Mouse (Mus musculus): ENCODE measurements around the gene Osbpl9. TPM values are rescaled to one million over a fixed set of nuclear protein-coding genes. Genes with fewer than 3 reads are reported as not detected.

Gene Osbpl9
- polyA plus RNA-seq, 1 experiment: not detected

DNA sequence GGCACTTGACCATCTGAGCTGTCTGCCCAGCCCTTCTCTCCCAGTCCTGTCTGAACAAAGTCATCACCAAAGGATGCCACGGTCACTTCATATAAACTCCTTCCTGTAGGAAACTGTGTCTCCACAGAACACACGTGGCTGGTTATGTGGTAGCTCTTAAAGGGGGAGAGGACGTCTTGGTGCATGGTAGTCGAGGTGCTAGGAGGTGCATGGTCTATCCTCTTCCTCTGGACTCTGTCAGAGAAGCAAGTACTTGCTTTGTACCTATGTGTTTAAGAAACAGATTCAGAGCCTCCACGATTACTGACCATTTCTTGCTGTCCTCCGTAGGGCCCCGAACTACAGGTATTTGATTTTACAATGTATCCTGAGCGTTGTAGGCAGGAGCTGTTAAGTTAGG is 144.4 kb downstream of the Osbpl9 start:
- TF ChIP-seq CTCF (IDR thresholded peaks at IDR 0.05; ENCODE audit: insufficient read depth, low read depth, low read length): no peak
- TF ChIP-seq POLR2A (IDR thresholded peaks at IDR 0.05; ENCODE audit: insufficient read depth, low read depth, low read length): no peak
- Histone ChIP-seq H3K4me3 (ENCODE audit: insufficient read depth, low read depth, low read length) (no peak overlapping the region), H3K4me1 (ENCODE audit: control insufficient read depth, insufficient read depth, low read length) (no peaks in the 10 kb centered on the region), H3K27ac (ENCODE audit: insufficient read depth, low read depth, low read length) (no peak overlapping the region)
- 93% methylated on average over 8 of the region's 8 CpGs for WGBS

DNA sequence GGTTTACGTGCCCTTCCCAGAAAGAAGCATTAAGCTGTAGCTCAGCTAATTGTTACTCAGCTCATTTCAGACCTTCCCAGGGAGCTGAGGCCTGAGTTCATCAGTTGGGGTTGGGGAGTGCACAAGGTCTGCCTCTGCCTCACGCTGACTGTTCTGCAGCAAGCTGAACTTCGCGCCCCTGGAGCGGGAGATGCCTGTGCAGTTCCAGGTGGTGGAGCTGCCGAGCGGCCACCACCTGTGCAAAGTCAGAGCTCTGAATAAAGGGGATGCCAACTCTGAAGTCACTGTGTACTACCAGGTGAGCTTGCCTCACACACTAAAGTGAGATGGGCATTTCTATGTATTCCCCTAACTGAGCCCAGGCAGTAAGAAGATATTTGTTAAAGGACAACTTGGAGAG is 145.7 kb downstream of the Osbpl9 start:
- no peak for TF ChIP-seq CTCF (IDR thresholded peaks at IDR 0.05; ENCODE audit: insufficient read depth, low read depth, low read length)
- Histone ChIP-seq H3K4me1 (ENCODE audit: control insufficient read depth, insufficient read depth, low read length) (no peaks in the 10 kb centered on the region), H3K27ac (ENCODE audit: insufficient read depth, low read depth, low read length) (no peak overlapping the region), H3K4me3 (ENCODE audit: insufficient read depth, low read depth, low read length) (no peak overlapping the region)
- 69% methylated on average over 7 of the region's 7 CpGs for WGBS

DNA sequence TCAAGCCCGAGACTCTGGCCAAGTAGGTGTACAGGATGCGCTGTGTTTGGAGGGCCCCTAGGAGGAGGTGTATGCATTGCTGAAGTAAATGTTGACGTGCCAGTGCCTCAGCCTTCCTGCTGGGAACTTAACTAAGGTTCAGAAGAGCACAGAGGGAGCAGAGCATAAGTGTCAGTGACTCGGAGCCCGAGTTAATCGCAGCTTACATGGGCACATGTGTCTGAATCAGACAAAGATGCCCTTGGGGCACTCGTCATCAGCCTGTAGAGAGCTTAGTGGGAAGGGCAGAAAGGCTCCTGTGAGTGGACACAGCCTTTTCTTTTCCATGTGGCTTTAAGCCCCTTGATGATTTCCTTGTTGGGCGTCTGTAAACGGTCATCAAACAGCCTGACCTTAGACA is 148.1 kb downstream of the Osbpl9 start:
- Histone ChIP-seq H3K4me1 (ENCODE audit: control insufficient read depth, insufficient read depth, low read length) (peaks cover 6% of the 10 kb centered on the region; the same call in 1 of the 2 replicates), H3K27ac (ENCODE audit: insufficient read depth, low read depth, low read length) (no peak overlapping the region), H3K4me3 (ENCODE audit: insufficient read depth, low read depth, low read length) (no peak overlapping the region)
- 73% methylated on average over 9 of the region's 9 CpGs for WGBS
- TF ChIP-seq CTCF (IDR thresholded peaks at IDR 0.05; ENCODE audit: insufficient read depth, low read depth, low read length): no peak
- no peak for TF ChIP-seq POLR2A (IDR thresholded peaks at IDR 0.05; ENCODE audit: insufficient read depth, low read depth, low read length)

DNA sequence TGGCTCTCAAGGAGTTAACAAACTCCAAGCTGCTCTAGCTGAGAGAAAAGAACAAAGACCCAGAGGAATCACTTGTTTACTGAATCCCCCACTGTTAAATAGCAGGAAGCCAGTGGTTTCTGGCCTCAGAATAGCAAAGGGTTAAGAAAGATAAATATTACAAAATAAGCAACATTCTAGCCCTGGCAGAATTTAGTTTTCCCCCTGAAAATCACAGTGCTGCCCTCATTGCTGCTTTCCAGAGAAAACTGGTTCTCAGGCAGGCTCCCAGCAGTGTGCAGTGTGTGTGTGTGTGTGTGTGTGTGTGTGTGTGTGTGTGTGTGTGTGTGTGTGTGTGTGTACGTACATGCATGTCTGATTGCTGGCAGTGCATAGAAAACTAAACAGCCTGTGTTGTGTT is 149.8 kb downstream of the Osbpl9 start:
- Histone ChIP-seq H3K4me3 (ENCODE audit: insufficient read depth, low read depth, low read length) (no peak overlapping the region), H3K27ac (ENCODE audit: insufficient read depth, low read depth, low read length) (no peak overlapping the region), H3K4me1 (ENCODE audit: control insufficient read depth, insufficient read depth, low read length) (peaks cover 6% of the 10 kb centered on the region; the same call in 1 of the 2 replicates)
- 14% methylated on average over 1 of the region's 1 CpGs for WGBS
- no peak for TF ChIP-seq POLR2A (IDR thresholded peaks at IDR 0.05; ENCODE audit: insufficient read depth, low read depth, low read length)
- TF ChIP-seq CTCF (IDR thresholded peaks at IDR 0.05; ENCODE audit: insufficient read depth, low read depth, low read length): no peak

DNA sequence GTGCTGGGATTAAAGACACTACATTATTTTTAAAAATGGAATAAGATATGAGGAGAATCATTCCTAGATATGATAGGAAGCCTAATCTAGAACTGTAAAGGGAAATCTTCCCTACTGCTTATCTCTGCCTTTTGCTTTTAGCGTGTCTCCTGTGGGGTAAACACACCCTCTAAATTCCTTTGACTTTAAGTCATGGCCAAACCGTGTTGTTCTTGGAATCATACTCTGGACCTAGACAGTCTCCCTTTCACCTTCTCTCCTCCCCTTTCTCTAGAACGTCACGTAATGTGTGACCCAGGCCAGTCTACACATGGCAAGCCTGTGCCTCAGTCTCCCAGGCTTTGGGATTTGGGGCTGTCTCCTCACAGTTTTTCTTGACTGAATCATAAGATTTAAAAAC is 153.8 kb downstream of the Osbpl9 start:
- Histone ChIP-seq H3K4me3 (ENCODE audit: insufficient read depth, low read depth, low read length) (no peak overlapping the region), H3K27ac (ENCODE audit: insufficient read depth, low read depth, low read length) (no peak overlapping the region), H3K4me1 (ENCODE audit: control insufficient read depth, insufficient read depth, low read length) (peaks cover 6% of the 10 kb centered on the region; the same call in 1 of the 2 replicates)
- TF ChIP-seq CTCF (IDR thresholded peaks at IDR 0.05; ENCODE audit: insufficient read depth, low read depth, low read length): no peak
- no peak for TF ChIP-seq POLR2A (IDR thresholded peaks at IDR 0.05; ENCODE audit: insufficient read depth, low read depth, low read length)
- WGBS: 89% methylated on average over 4 of the region's 4 CpGs

DNA sequence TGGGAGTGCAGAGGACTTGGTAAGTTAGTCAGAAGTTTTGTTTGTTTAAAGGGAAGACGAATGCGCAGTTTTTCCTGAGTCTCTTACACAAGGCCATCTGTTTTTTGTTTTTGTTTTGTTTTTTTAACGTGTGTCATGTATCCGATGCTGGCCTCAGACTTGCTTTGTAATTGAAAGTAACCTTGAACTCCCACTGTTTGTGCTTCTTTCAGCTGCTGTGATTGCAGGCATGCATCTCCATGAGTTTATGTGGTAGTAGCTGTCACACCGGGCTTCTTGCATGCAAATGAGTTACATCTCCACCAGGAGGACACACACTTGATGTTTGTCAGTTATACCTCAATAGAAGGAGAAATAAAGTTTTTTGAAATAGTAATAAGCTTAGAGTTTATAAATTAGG is 158.3 kb downstream of the Osbpl9 start:
- TF ChIP-seq CTCF (IDR thresholded peaks at IDR 0.05; ENCODE audit: insufficient read depth, low read depth, low read length) (no peak), POLR2A (IDR thresholded peaks at IDR 0.05; ENCODE audit: insufficient read depth, low read depth, low read length) (no peak)
- 65% methylated on average over 5 of the region's 5 CpGs for WGBS

DNA sequence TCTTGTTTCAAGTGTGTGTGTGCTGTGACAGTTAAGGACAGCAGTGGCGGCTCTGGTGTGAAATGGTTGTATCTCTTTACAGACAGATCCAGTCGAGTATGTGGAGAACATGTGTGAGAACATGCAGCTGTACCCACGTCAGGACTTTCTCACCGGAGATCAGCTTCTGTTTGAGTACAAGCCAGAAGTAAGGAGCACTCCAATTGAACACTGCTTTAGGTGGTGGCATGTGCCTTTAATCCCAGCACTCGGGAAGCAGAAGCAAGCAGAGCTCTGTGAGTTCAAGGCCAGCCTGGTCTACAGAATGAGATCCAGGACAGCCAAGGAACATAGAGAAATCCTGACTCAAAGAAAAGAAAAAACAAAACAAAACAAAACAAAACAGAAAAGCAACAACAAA is 158.8 kb downstream of the Osbpl9 start:
- WGBS: 80% methylated on average over 5 of the region's 5 CpGs
- H3K4me3 ChIP-seq (ENCODE audit: insufficient read depth, low read depth, low read length): no peak overlapping the region
- no peak overlapping the region for H3K27ac ChIP-seq (ENCODE audit: insufficient read depth, low read depth, low read length)
- no peaks in the 10 kb centered on the region for H3K4me1 ChIP-seq (ENCODE audit: control insufficient read depth, insufficient read depth, low read length)
- TF ChIP-seq POLR2A (IDR thresholded peaks at IDR 0.05; ENCODE audit: insufficient read depth, low read depth, low read length): no peak
- no peak for TF ChIP-seq CTCF (IDR thresholded peaks at IDR 0.05; ENCODE audit: insufficient read depth, low read depth, low read length)

More for the DNA sequence above, 158.3 kb downstream of the Osbpl9 start:
- no peak overlapping the region for H3K27ac ChIP-seq (ENCODE audit: insufficient read depth, low read depth, low read length)
- H3K4me1 ChIP-seq (ENCODE audit: control insufficient read depth, insufficient read depth, low read length): no peaks in the 10 kb centered on the region
- H3K4me3 ChIP-seq (ENCODE audit: insufficient read depth, low read depth, low read length): no peak overlapping the region

DNA sequence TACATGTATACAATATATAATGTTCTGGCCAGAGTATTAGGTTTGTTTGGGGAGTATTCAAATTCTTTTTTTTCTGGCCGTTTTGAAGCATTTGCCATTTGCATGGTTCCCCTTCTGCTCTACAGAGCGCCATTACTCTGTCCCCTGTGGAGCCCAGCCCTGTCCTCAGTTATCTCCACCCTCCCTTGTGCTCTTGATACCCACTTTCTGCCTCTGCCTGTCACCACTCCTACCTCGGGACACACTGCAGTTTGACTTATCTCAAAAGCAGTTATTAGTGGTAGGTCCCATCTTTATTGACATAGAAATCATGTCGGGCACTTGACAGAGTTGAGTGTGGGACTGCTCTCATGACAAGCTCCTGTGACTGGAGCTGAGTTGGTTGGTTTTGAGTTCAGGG is 159.3 kb downstream of the Osbpl9 start:
- no peak overlapping the region for H3K4me3 ChIP-seq (ENCODE audit: insufficient read depth, low read depth, low read length)
- H3K27ac ChIP-seq (ENCODE audit: insufficient read depth, low read depth, low read length): no peak overlapping the region
- no peaks in the 10 kb centered on the region for H3K4me1 ChIP-seq (ENCODE audit: control insufficient read depth, insufficient read depth, low read length)
- TF ChIP-seq CTCF (IDR thresholded peaks at IDR 0.05; ENCODE audit: insufficient read depth, low read depth, low read length) (no peak), POLR2A (IDR thresholded peaks at IDR 0.05; ENCODE audit: insufficient read depth, low read depth, low read length) (no peak)
- WGBS: 91% methylated on average over 4 of the region's 4 CpGs

DNA sequence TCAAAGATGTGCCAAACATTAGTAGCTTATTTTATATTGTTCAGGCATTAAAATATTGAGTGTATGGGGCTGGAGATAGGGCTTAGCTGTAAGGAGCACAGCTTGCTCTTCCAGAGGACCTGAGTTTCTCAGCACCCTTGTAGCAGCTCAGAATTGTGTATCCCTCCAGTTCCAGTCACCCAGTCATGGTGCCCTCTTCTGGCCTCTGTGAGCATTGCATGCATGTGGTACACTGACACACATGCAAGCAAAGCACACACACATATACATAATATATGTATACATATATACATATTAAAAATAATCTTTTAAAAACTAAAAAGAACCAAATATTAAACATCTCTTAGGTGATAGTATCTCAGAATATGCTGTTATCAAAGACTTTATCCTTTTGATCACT is 165.7 kb downstream of the Osbpl9 start:
- Histone ChIP-seq H3K4me1 (ENCODE audit: control insufficient read depth, insufficient read depth, low read length) (no peaks in the 10 kb centered on the region), H3K4me3 (ENCODE audit: insufficient read depth, low read depth, low read length) (no peak overlapping the region), H3K27ac (ENCODE audit: insufficient read depth, low read depth, low read length) (no peak overlapping the region)
- no peak for TF ChIP-seq POLR2A (IDR thresholded peaks at IDR 0.05; ENCODE audit: insufficient read depth, low read depth, low read length)
- TF ChIP-seq CTCF (IDR thresholded peaks at IDR 0.05; ENCODE audit: insufficient read depth, low read depth, low read length): no peak

DNA sequence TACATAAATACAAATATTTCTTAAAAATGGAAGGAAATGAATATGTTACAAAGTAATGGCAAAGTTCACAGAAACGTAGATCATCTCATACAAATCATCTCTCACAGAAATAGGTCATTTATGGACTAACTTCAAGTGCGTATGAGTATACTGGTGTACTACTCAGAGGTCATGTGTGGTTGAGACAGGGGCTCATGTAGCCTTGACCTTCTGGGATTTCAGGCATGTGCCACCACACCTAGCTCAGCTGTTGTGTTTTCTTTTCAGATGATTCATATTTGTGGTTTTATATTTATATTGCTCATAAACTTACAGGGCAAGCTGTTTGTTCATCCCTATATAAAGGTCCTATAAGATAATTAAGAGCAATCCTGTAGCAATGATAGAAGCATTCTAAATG is 171.8 kb downstream of the Osbpl9 start:
- Histone ChIP-seq H3K4me1 (ENCODE audit: control insufficient read depth, insufficient read depth, low read length) (no peaks in the 10 kb centered on the region), H3K4me3 (ENCODE audit: insufficient read depth, low read depth, low read length) (no peak overlapping the region), H3K27ac (ENCODE audit: insufficient read depth, low read depth, low read length) (no peak overlapping the region)
- TF ChIP-seq CTCF (IDR thresholded peaks at IDR 0.05; ENCODE audit: insufficient read depth, low read depth, low read length): no peak
- no peak for TF ChIP-seq POLR2A (IDR thresholded peaks at IDR 0.05; ENCODE audit: insufficient read depth, low read depth, low read length)
- 98% methylated on average over 2 of the region's 2 CpGs for WGBS

All from olfactory bulb, adult 2 months (tissue).